In the genomic region with DNA sequence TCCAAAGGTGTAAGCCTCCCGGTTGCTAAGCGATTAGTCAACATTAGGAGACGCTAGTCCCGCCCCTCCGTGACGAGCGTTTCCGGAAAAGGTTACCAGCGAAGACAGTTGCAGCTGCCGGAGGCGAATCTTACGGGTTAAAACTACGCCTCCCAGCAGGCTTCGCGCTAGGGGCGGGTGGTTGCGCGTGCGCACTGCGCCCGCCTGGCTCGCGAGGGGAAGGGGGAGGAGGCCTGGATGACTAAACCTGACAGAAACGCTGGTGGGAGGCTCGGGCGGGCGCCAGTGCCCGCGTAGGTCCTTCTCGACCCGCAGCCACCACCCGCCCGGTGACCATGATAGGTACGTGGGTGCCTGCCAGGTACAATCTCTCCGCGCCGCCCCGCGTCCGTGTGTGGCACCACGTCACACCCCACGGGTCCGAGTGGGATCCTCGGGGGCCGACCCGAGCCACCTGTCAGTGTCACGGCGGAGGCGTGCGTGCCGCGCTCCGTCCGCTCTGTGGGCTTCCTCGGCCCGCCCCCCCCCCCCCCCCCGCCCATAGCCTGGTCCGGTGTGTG, we compare ENCODE assay signal across 8 mouse cellular contexts. TPM values are rescaled to one million over a fixed set of nuclear protein-coding genes. Genes with fewer than 3 reads are reported as not detected.
DNase-seq lines count a peak whose midpoint lies in the region; ATAC-seq lines count a peak whose summit lies in the region.

A gene (minus strand): TSS at position 164 of the 560 bp plus-strand sequence.
A gene (plus strand): TSS at position 237 of the 560 bp plus-strand sequence.

- H3K36me3 ChIP-seq in hindbrain, embryonic 16.5 days (ENCODE audit: control insufficient read depth, insufficient read depth, low read length) = no peaks in the 10 kb centered on the region
- no peaks in the 10 kb centered on the region for H3K36me3 ChIP-seq in macrophage (ENCODE audit: inconsistent target)

- H3K4me3 ChIP-seq in hindbrain, embryonic 16.5 days (ENCODE audit: low read length) = peak within 1 kb of the TSS; percentile 77
- H3K4me3 ChIP-seq in macrophage (ENCODE audit: inconsistent target) = peak within 1 kb of the TSS; percentile 34

- no peaks in the 10 kb centered on the region for H3K4me1 ChIP-seq in hindbrain, embryonic 16.5 days (ENCODE audit: control insufficient read depth, insufficient read depth, low read depth, low read length)

- peak; percentile 97 for DNase-seq in WW6 (ENCODE audit: low read depth, low spot score)
- peak; percentile 94 to 96 for DNase-seq in cerebellum, postnatal 4 days (ENCODE audit: low spot score in 2 of 2)
- DNase-seq in gastrocnemius, adult 18-20 months (ENCODE audit: low spot score) = peak; percentile 99
- DNase-seq in left cerebral cortex, adult 18-20 months (ENCODE audit: low spot score in 2 of 2) = peak; percentile 98
- DNase-seq in right cerebral cortex, adult 18-20 months = peak; percentile 99
- DNase-seq in urinary bladder, postnatal 10 days (ENCODE audit: low spot score) = peak; percentile 91

- no peaks in the 10 kb centered on the region for H3K27me3 ChIP-seq in hindbrain, embryonic 16.5 days (replicated peaks; ENCODE audit: control insufficient read depth, insufficient read depth, low read length)

- peak within 1 kb of the TSS; percentile 78 for H3K4me2 ChIP-seq in hindbrain, embryonic 16.5 days (ENCODE audit: low read length)

- peak within 1 kb of the TSS; percentile 84 for H3K9ac ChIP-seq in hindbrain, embryonic 16.5 days (ENCODE audit: low read depth, low read length)

- H3K79me2 ChIP-seq in macrophage (ENCODE audit: inconsistent target) = no peaks in the 10 kb centered on the region

- ATAC-seq in hindbrain, embryonic 16.5 days = peak; percentile 97

- H3K27ac ChIP-seq in hindbrain, embryonic 16.5 days (ENCODE audit: low read depth, low read length) = peak within 1 kb of the TSS; percentile 89
- H3K27ac ChIP-seq in macrophage = peak within 1 kb of the TSS; percentile 55

- under 1% methylated on average over 44 of the region's 58 CpGs for WGBS in hindbrain, embryonic 16.5 days
- WGBS in macrophage (ENCODE audit: missing documents) = 1% methylated on average over 43 of the region's 58 CpGs

- H3K9me3 ChIP-seq in hindbrain, embryonic 16.5 days (ENCODE audit: control insufficient read depth, low read length) = no peaks in the 10 kb centered on the region

RNA-seq across cellular contexts. Expression of the first gene that starts in this region (rescaled TPM):
- total RNA-seq in gastrocnemius, adult 18-20 months (2021) = 1 to 10 TPM; 2.2 to 2.6 TPM
- polyA plus RNA-seq in hindbrain, embryonic 16.5 days (2015; fragmentation: Nextera tagmentation; extraction: Ambion mirVana) = 21.7 and 23.2 TPM in 2 replicates
- 10 to 100 TPM; 19.6 to 21.9 TPM for total RNA-seq in left cerebral cortex, adult 18-20 months (2021)
- 1 to 10 TPM in 20 of 26 experiments, under 1 TPM in 6; 0.59 to 5.5 (median 2.3) TPM for total RNA-seq in macrophage (2018; cell fraction: chromatin; rRNA removed)
- total RNA-seq in macrophage (2018; cell fraction: cytosol; rRNA removed) = 1 to 10 TPM in 20 of 26 experiments, under 1 TPM in 6; 0.66 to 2.2 (median 1.3) TPM
- 1 to 10 TPM in 25 of 26 experiments, under 1 TPM in 1; 0.65 to 4.8 (median 2.4) TPM for total RNA-seq in macrophage (2018; cell fraction: nucleus; rRNA removed)
- polyA plus RNA-seq in macrophage (2018) = 0.84 to 2.6 TPM (median 1.1 TPM) in 3 replicates

RNA-seq across cellular contexts. Expression of the second gene that starts in this region (rescaled TPM):
- 10 to 100 TPM; 23.1 to 23.8 TPM for total RNA-seq in gastrocnemius, adult 18-20 months (2021)
- 5.7 and 7.3 TPM in 2 replicates for polyA plus RNA-seq in hindbrain, embryonic 16.5 days (2015; fragmentation: Nextera tagmentation; extraction: Ambion mirVana)
- 10 to 100 TPM; 16.1 TPM for total RNA-seq in left cerebral cortex, adult 18-20 months (2021)
- total RNA-seq in macrophage (2018; cell fraction: chromatin; rRNA removed) = 100 to 1,000 TPM in 11 of 26 experiments, 10 to 100 TPM in 15; 31.3 to 146 (median 88.0) TPM
- total RNA-seq in macrophage (2018; cell fraction: cytosol; rRNA removed) = 1 to 10 TPM; 2.7 to 7.9 (median 4.2) TPM
- total RNA-seq in macrophage (2018; cell fraction: nucleus; rRNA removed) = 100 to 1,000 TPM in 1 of 26 experiments, 10 to 100 TPM in 25; 15.1 to 106 (median 37.6) TPM
- polyA plus RNA-seq in macrophage (2018) = 2.0 to 3.2 TPM (median 2.6 TPM) in 3 replicates

Comparison
In these comparisons a context has a peak if more than half of its experiments do, and no peak if none do; other contexts are left out.
1. Peak in every context shown above with its lines: DNase-seq, ATAC-seq, H3K4me3 ChIP-seq and H3K27ac ChIP-seq.
2. RNA of the first gene that starts in this region (total RNA-seq): 19.6 to 21.9 TPM in left cerebral cortex, adult 18-20 months; 2.2 to 2.6 TPM in gastrocnemius, adult 18-20 months; every median in the first group is over 4 times any median in the second.